Mouse (Mus musculus) thymus, adult 2 months (tissue): ENCODE data around the gene Nat8f4.

ENCODE experiments used
- CTCF ChIP-seq: fragments of 200-500 bp; IDR thresholded peaks from 2 replicates; pipeline ENCODE4 v1.5.1; 2012; ENCODE audit warnings: mild to moderate bottlenecking, control low read depth, low read length, moderate library complexity, borderline replicate concordance; ENCODE audit not compliant: control insufficient read depth, poor library complexity, insufficient read depth; ENCODE audit errors: extremely low read depth
- POLR2A ChIP-seq: fragments of 200-500 bp; IDR thresholded peaks from 2 replicates; pipeline ENCODE4 v1.6.1; 2012; ENCODE audit warnings: mild to moderate bottlenecking, low read length, control low read depth, moderate library complexity; ENCODE audit not compliant: control insufficient read depth, poor library complexity, insufficient read depth; ENCODE audit errors: extremely low read depth

DNA sequence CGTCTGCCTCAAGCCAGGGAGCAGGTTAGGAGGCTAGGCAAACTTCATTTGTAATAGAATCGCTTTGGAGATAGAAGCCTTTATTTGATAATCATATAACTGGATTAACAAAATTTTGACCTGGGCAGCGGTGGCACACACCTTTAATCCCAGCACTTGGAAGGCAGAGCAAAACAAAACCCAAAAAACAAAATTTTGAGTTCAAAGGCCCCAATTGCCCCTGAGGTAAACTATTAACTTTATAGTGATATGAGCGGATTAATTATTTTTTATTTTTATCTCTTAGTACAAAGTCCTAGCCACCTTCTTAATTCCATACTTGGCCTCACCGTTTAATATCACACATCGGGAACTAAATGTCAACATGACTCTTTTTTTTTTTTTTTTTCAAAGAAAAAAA is 11.9 kb upstream of the Nat8f4 start:
- TF ChIP-seq POLR2A, result no peak
- TF ChIP-seq CTCF, result no peak
